20 mouse cellular contexts compared by ENCODE assay signal in the genomic region with DNA sequence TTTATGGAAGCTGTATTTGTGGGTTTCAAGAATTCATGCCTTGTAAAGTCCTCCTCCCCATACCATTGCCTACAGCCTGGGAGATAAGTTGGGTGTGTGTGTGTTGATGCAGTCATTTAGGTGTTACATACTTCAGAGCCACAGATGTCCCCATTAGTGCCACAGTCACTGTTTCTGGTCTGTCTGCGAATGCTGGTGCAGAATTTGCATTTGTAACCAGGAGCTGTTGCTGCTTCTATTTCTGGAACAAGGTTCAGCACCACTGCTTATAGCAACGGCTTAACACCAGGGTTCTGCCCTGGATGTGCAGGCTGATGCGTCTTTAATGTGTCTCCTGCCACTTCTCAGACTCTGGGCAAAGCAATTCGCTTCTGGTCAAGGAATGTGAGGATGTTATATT. TPM values are rescaled to one million over a fixed set of nuclear protein-coding genes. Genes with fewer than 3 reads are reported as not detected.
"Had no signal": no experiment of that assay in that cellular context is flagged by ENCODE, and none has a peak within 500 bp of the region (broad histone marks: within the 10 kb centered on the region; RNA-seq: fewer than 3 reads in every experiment).

No protein-coding gene starts in this region.

- H3K27ac ChIP-seq: kidney, postnatal 0 days; limb, embryonic 13.5 days; liver, embryonic 15.5 days; midbrain, embryonic 13.5 days; stomach, embryonic 15.5 days had no signal

- H3K4me3 ChIP-seq: limb, embryonic 13.5 days; liver, embryonic 15.5 days; midbrain, embryonic 13.5 days; stomach, embryonic 15.5 days had no signal

- DNase-seq: kidney, adult 11 months; kidney, adult 9 months; kidney, postnatal 36 days; left cerebral cortex, postnatal 4 days; lung, embryonic 14.5 days; retina, postnatal 1 day; right cerebral cortex, postnatal 4 days; thymus, postnatal 36 days had no signal

- ATAC-seq: midbrain, embryonic 13.5 days had no signal

RNA-seq across cellular contexts. Expression of gene 1700016H13Rik, which starts 43.7 kb away (rescaled TPM):
- total RNA-seq: layer of hippocampus, adult 18-20 months; layer of hippocampus, postnatal 10 days; left cerebral cortex, postnatal 10 days; liver, adult 2 months; megakaryocyte-erythroid progenitor cell, adult 5-6 weeks; midbrain, postnatal 0 days had no signal
- polyA plus RNA-seq: limb, embryonic 13.5 days; liver, adult 2 months; liver, embryonic 15.5 days; neural tube, embryonic 14.5 days had no signal
